Mouse (Mus musculus) heart, embryonic 12.5 days (tissue): Measurements from ENCODE around the gene Med12. TPM values are rescaled to one million over a fixed set of nuclear protein-coding genes. Genes with fewer than 3 reads are reported as not detected.
"Not testable (repeated sequence)": the region's sequence is repeated elsewhere in the genome, so short reads cannot be mapped to it uniquely, and the experiment has no call there.

Experiments
- ATAC-seq: fragments of 200-750 bp; cut with Nextera tagmentation; 2 replicates; pipeline ENCODE4 v1.8.0; 2017; ENCODE audit warnings: moderate TSS enrichment, moderate library complexity; ENCODE audit not compliant: insufficient number of reproducible peaks, low FRiP score
- H3K27ac ChIP-seq: fragments of 300-500 bp; sonication (generic); 2 replicates; pipeline ENCODE4 v1.5.1; 2016; ENCODE audit warnings: mild to moderate bottlenecking, moderate library complexity; ENCODE audit not compliant: poor library complexity, severe bottlenecking
- H3K27me3 ChIP-seq: fragments of 300-500 bp; sonication (generic); replicated peaks from 2 replicates; pipeline ENCODE4 v1.6.1; 2016; ENCODE audit warnings: mild to moderate bottlenecking, moderate library complexity
- H3K36me3 ChIP-seq: fragments of 300-500 bp; sonication (generic); 2 replicates; pipeline ENCODE4 v1.6.1; 2016; ENCODE audit warnings: mild to moderate bottlenecking, moderate library complexity
- H3K4me1 ChIP-seq: fragments of 300-500 bp; sonication (generic); replicated peaks from 2 replicates; pipeline ENCODE4 v1.6.1; 2016; ENCODE audit warnings: mild to moderate bottlenecking
- H3K4me2 ChIP-seq: fragments of 300-500 bp; sonication (generic); 2 replicates; pipeline ENCODE4 v1.6.1; 2016; ENCODE audit warnings: mild to moderate bottlenecking, moderate library complexity
- H3K4me3 ChIP-seq: fragments of 300-500 bp; sonication (generic); 2 replicates; pipeline ENCODE4 v1.5.1; 2016; ENCODE audit warnings: mild to moderate bottlenecking
- H3K9ac ChIP-seq: fragments of 300-500 bp; sonication (generic); 2 replicates; pipeline ENCODE4 v1.6.1; 2016; ENCODE audit warnings: mild to moderate bottlenecking, moderate library complexity
- H3K9me3 ChIP-seq: fragments of 300-500 bp; sonication (generic); replicated peaks from 2 replicates; pipeline ENCODE4 v1.6.1; 2016; ENCODE audit warnings: mild to moderate bottlenecking, moderate library complexity
- WGBS: fragments of 180-500 bp; shearing (Covaris S2); methylation state at CpG from one replicate; pipeline ENCODE4 v1.1.7; 2016; 5-methylcytosine and 5-hydroxymethylcytosine counted together
- polyA plus RNA-seq: library from polyadenylated mRNA; unstranded; fragments of >200 nt; fragmentation: Nextera tagmentation; extraction: Ambion mirVana; gene quantifications from 2 replicates; pipeline ENCODE4 v1.2.1, GENCODE M21; 2016

The Med12 gene
- polyA plus RNA-seq, 1 experiment from 2014 or later: 30.7 TPM

DNA sequence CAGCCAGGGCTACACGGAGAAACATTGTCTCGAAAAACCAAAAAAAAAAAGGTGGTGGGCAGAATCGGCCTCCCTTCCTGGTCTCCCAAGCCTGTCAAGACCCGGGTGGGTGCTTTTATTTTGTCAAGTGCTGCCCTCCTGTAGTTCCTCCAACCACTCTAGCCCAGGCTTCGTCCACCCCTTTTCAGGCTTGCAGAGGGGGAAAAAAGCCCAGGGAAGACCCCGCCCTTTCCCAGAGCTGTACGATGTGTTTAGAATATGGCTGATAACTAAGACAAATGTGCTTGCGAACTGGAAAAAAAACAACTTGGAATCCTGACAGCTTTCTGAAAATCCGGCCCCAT lies 58.2 kb downstream of the Med12 start:
- peak overlapping the region; percentile 56; the same call in 1 of the 2 replicates for H3K9ac ChIP-seq
- H3K4me1 ChIP-seq: no peaks in the 10 kb centered on the region
- H3K27ac ChIP-seq: peak overlapping the region; percentile 91
- WGBS: 43% methylated on average over 9 of the region's 9 CpGs
- no peaks in the 10 kb centered on the region for H3K9me3 ChIP-seq
- no peaks in the 10 kb centered on the region for H3K27me3 ChIP-seq
- H3K4me3 ChIP-seq: peak overlapping the region; percentile 23
- peak overlapping the region; percentile 60 for H3K4me2 ChIP-seq
- ATAC-seq: peak; percentile 12; the same call in 1 of the 2 replicates
- H3K36me3 ChIP-seq: no peaks in the 10 kb centered on the region

DNA sequence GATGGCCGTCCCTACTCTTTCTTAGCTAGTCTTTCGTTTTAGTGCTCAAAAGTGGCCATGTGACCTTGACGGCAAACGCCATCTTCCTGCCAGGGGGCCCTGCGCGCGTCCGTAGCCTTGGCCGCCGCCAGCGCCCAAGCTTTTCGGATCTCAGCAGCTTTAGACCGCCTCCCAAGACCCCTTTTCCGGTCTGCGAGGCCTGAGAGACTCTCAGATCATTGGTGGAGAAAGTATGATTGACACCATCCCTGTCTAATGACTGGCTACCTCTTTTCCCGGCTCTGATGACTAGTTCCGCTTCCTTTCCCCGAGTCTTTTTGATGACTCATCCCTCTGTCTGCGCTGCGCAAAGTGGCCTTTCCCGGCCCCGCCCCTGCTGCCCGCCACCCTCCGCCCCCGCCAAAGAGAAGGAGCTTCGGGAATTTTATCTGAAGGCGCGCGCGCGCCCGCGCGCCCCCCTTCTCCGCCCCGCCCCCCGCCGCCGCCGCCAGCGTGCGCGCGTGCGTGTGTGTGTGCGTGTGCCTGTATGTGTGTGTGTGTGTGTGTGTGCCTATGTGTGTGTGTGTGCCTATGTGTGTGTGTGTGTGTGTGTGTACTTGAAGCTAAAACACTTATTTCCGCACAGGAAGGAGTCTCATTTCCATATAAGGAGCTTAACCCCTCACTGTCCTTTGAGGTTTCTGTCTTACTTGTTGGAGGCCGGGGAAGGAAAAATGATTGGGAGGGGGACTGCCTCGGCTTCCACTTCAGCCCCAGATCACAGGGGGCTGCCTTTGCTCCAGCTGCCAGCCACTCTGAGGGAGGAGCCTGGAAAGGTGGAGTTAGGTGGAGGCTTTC lies 58.8 kb downstream of the Med12 start:
- Histone ChIP-seq H3K9ac (peak overlapping the region; percentile 60), H3K4me2 (peak overlapping the region; percentile 66), H3K4me1 (no peaks in the 10 kb centered on the region), H3K36me3 (no peaks in the 10 kb centered on the region), H3K4me3 (peak overlapping the region; percentile 44), H3K27ac (peak overlapping the region; percentile 91), H3K27me3 (no peaks in the 10 kb centered on the region), H3K9me3 (no peaks in the 10 kb centered on the region)
- 18% methylated on average over 34 of the region's 49 CpGs for WGBS
- peak; percentile 96 for ATAC-seq

DNA sequence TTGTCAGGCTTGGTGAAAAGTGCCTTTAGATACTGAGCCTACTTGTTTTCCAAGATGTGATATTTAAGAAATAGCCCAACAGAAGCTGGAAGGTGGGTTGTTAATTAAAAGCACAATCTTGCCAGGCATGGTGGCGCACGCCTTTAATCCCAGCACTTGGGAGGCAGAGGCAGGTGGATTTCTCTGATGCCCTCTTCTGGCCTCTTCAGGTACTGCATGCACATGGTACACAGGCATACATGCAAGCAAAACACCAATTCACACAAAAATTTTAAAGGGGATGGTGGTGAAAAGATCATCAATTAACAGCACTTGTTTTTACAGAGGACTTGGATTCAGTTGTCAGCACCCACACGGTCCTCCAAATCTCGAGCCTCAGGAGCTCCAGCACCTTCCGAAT lies 60.8 kb downstream of the Med12 start:
- 84% methylated on average over 5 of the region's 5 CpGs for WGBS
- Histone ChIP-seq H3K9ac (no peak overlapping the region), H3K4me3 (no peak overlapping the region), H3K9me3 (no peaks in the 10 kb centered on the region), H3K27ac (no peak overlapping the region), H3K36me3 (no peaks in the 10 kb centered on the region), H3K4me1 (no peaks in the 10 kb centered on the region), H3K27me3 (no peaks in the 10 kb centered on the region), H3K4me2 (no peak overlapping the region)
- no peak for ATAC-seq

DNA sequence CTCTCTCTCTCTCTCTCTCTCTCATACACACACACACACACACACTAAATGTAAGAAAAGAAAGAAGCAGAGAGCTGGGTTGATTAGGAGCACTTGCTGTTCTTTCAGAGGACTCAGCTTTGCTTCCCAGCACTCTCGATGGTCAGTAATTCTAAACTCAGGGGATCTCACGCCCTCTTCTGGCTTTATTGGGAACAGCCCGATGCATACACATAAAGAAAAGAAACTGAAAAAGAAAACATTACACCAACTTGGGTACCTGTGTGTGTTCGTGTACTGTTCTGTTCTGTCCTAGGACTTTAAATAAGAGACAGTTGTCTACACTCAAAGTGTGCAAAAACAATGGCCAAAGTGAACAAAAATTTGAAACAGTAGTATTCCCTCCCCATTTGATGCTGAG lies 64.8 kb downstream of the Med12 start:
- Histone ChIP-seq H3K4me1 (no peaks in the 10 kb centered on the region), H3K36me3 (no peaks in the 10 kb centered on the region), H3K9me3 (no peaks in the 10 kb centered on the region), H3K27me3 (no peaks in the 10 kb centered on the region), H3K27ac (no peak overlapping the region), H3K9ac (no peak overlapping the region), H3K4me2 (no peak overlapping the region), H3K4me3 (no peak overlapping the region)
- 45% methylated on average over 4 of the region's 4 CpGs for WGBS
- no peak for ATAC-seq

DNA sequence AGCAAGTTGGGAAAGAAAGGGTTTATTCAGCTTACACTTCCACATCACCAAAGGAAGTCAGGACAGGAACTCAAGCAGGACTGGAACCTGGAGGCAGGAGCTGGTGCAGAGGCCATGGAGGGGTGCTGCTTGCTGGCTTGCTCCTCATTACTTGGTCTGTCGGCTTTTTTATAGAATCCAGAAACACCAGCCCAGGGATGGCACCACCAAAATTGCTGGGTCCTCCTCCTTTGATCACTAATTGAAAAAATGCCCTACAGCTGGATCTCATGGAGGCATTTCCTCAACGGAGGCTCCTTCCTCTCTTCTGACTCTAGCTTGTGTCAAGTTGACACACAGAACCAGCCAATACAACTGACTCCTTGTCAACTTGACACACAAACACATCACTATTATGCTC lies 69.0 kb downstream of the Med12 start:
- not testable (repeated sequence) for H3K36me3 ChIP-seq, H3K4me1 ChIP-seq, H3K27ac ChIP-seq, H3K9me3 ChIP-seq, H3K9ac ChIP-seq, H3K4me3 ChIP-seq, ATAC-seq, H3K27me3 ChIP-seq, H3K4me2 ChIP-seq
- 61% methylated on average over 2 of the region's 2 CpGs for WGBS

DNA sequence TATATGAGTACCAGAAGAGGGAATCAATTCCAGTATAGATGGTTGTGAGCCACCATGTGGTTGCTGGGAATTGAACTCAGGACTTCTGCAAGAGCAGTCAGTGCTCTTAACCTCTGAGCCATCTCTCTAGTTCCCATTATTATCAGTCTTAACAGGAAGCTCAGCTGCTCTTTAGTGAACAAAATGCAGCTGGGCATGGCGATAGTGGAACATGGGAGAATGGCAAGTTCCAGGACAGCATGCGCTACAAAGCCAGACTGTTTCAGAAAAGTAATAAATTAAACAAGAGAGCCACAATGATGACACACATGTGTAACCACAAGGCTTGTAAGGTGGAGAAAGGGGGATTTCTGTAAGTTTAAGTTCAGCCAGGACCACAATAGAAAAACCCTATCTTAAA lies 71.6 kb downstream of the Med12 start:
- 86% methylated on average over 2 of the region's 2 CpGs for WGBS
- Histone ChIP-seq H3K27ac (no peak overlapping the region), H3K9me3 (no peaks in the 10 kb centered on the region), H3K27me3 (no peaks in the 10 kb centered on the region), H3K4me1 (no peaks in the 10 kb centered on the region), H3K9ac (no peak overlapping the region), H3K36me3 (no peaks in the 10 kb centered on the region), H3K4me2 (no peak overlapping the region), H3K4me3 (no peak overlapping the region)
- ATAC-seq: no peak

DNA sequence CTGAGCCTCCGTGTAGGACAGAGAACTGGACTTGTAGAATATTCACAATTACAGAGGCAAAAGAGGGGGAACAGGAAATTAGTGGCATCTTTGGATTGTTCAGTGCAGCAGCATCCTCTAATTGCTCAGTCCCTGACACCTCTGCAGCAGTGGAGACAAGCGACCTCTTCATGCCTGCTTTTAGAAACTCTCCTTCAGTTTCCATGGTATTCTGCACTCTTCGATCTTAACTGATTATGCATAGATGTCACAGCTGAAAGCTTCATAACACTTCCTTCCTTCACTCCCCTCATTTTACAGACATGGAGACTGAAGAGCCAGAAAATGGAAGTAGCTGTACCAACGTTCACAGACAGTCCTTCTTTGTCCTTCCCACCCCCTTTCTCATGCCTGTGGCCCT lies 72.6 kb downstream of the Med12 start:
- Histone ChIP-seq H3K4me1 (no peaks in the 10 kb centered on the region), H3K27ac (no peak overlapping the region), H3K4me3 (no peak overlapping the region), H3K9me3 (no peaks in the 10 kb centered on the region), H3K36me3 (no peaks in the 10 kb centered on the region), H3K27me3 (no peaks in the 10 kb centered on the region), H3K9ac (no peak overlapping the region), H3K4me2 (no peak overlapping the region)
- no peak for ATAC-seq
- 44% methylated on average over 4 of the region's 4 CpGs for WGBS

Other genes starting within 250 kb of the Med12 start
- 0.23 and 0.29 TPM in 2 replicates for gene Tex11, start 214.4 kb upstream of the Med12 start, polyA plus RNA-seq
- 0.24 and 0.71 TPM in 2 replicates for gene Slc7a3, start 188.0 kb upstream of the Med12 start, polyA plus RNA-seq
- gene Snx12, start 51.5 kb upstream of the Med12 start, polyA plus RNA-seq: 47.4 and 49.5 TPM in 2 replicates
- 1.4 and 1.7 TPM in 2 replicates for gene Foxo4, start 19.5 kb upstream of the Med12 start, polyA plus RNA-seq
- gene Gm614, start 10.0 kb upstream of the Med12 start, polyA plus RNA-seq: not detected in 2 replicates
- gene Il2rg, start 5.8 kb upstream of the Med12 start, polyA plus RNA-seq: 10.7 and 11.8 TPM in 2 replicates
- gene Gm20489, start 5.0 kb upstream of the Med12 start, polyA plus RNA-seq: not detected in 2 replicates
- 2.2 and 2.9 TPM in 2 replicates for gene Nlgn3, start 25.1 kb downstream of the Med12 start, polyA plus RNA-seq
- 0.13 and 0.66 TPM in 2 replicates for gene Gjb1, start 102.3 kb downstream of the Med12 start, polyA plus RNA-seq
- 29.9 and 30.0 TPM in 2 replicates for gene Zmym3, start 146.8 kb downstream of the Med12 start, polyA plus RNA-seq
- 290 and 312 TPM in 2 replicates for gene Nono, start 155.3 kb downstream of the Med12 start, polyA plus RNA-seq
- gene Itgb1bp2, start 175.1 kb downstream of the Med12 start, polyA plus RNA-seq: 52.7 and 54.9 TPM in 2 replicates